Mouse (Mus musculus): Measurements from ENCODE around the gene Ina.

DNA sequence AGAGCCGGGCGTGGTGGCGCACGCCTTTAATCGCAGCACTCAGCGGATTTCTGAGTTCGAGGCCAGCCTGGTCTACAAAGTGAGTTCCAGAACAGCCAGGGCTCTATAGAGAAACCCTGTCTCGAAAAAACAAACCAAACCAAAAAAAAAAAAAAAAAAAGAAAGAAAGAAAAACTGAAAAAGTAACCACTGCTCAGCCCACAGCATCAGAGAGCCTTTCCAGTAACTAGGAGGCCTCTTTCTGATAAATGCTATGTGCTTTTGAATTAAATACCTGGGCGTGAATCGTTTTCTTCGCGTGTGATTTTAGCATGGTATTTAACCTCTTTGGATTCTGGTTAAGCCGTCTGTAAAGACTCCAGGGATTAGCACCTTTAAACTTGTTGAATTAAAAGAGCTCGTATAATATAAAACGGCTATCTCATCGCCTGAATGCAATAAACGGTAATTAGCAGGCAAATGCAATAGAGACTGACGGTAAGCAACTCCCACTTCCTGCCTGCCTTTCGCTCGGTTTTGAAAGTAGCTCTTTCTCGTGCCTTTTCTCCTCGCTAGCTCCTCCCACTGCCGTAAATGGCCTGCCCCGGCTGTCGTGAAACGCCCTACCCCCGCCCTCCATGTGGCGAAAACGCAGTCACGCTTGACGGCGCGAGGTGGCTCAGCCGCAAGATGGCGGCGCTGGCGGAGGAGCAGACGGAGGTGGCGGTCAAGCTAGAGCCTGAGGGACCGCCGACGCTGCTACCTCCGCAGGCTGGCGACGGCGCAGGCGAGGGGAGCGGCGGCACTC lies 52.8 kb downstream of the Ina start, which contains the start of gene Taf5:
- TF ChIP-seq CTCF (IDR thresholded peaks at IDR 0.05; ENCODE audit: control insufficient read depth, insufficient read depth, low read length) (no peak), POLR2A (IDR thresholded peaks at IDR 0.05; ENCODE audit: borderline replicate concordance, control insufficient read depth, low read depth, low read length) (peak; percentile 99)

All from bone marrow, adult 2 months (tissue).